Mouse (Mus musculus): ENCODE results near the gene Gm42372. TPM values are rescaled to one million over a fixed set of nuclear protein-coding genes. Genes with fewer than 3 reads are reported as not detected.

Gm42372 gene
- polyA plus RNA-seq, 1 experiment from 2014 or later = 1.8 TPM

GRCm38 (mm10) chr7:16978173-16978572, 4.7 kb upstream of the Gm42372 start:
- Histone ChIP-seq H3K4me2 (ENCODE audit: low read depth, low read length, severe bottlenecking) (no peak overlapping the region), H3K9ac (ENCODE audit: low read length) (no peak overlapping the region), H3K4me1 (replicated peaks; ENCODE audit: control insufficient read depth, insufficient read depth, low read length) (peaks cover 7% of the 10 kb centered on the region; the same call in 1 of the 2 replicates), H3K9me3 (ENCODE audit: control insufficient read depth, low read length) (no peaks in the 10 kb centered on the region), H3K27ac (ENCODE audit: low read depth, low read length) (no peak overlapping the region), H3K36me3 (ENCODE audit: control insufficient read depth, insufficient read depth, low read length) (no peaks in the 10 kb centered on the region), H3K27me3 (ENCODE audit: control insufficient read depth, insufficient read depth, low read length) (no peaks in the 10 kb centered on the region), H3K4me3 (ENCODE audit: low read depth, low read length) (no peak overlapping the region)
- WGBS = 74% methylated on average over 6 of the region's 6 CpGs
- DNase-seq (ENCODE audit: low spot score) (no peak), ATAC-seq (replicated peaks; ENCODE audit: low FRiP score) (no peak)

GRCm38 (mm10) chr7:16978593-16978992, 4.3 kb upstream of the Gm42372 start:
- no peak overlapping the region for H3K27ac ChIP-seq (ENCODE audit: low read depth, low read length)
- H3K4me2 ChIP-seq (ENCODE audit: low read depth, low read length, severe bottlenecking) = no peak overlapping the region
- no peaks in the 10 kb centered on the region for H3K9me3 ChIP-seq (ENCODE audit: control insufficient read depth, low read length)
- no peak overlapping the region for H3K4me3 ChIP-seq (ENCODE audit: low read depth, low read length)
- H3K27me3 ChIP-seq (ENCODE audit: control insufficient read depth, insufficient read depth, low read length) = no peaks in the 10 kb centered on the region
- 93% methylated on average over 3 of the region's 3 CpGs for WGBS
- no peak for ATAC-seq (replicated peaks; ENCODE audit: low FRiP score)
- no peaks in the 10 kb centered on the region for H3K36me3 ChIP-seq (ENCODE audit: control insufficient read depth, insufficient read depth, low read length)
- no peak for DNase-seq (ENCODE audit: low spot score)
- H3K4me1 ChIP-seq (replicated peaks; ENCODE audit: control insufficient read depth, insufficient read depth, low read length) = peaks cover 11% of the 10 kb centered on the region; the same call in 1 of the 2 replicates
- no peak overlapping the region for H3K9ac ChIP-seq (ENCODE audit: low read length)

GRCm38 (mm10) chr7:16980348-16980747, 2.5 kb upstream of the Gm42372 start:
- peaks cover 14% of the 10 kb centered on the region; the same call in 1 of the 2 replicates for H3K4me1 ChIP-seq (replicated peaks; ENCODE audit: control insufficient read depth, insufficient read depth, low read length)
- H3K9ac ChIP-seq (ENCODE audit: low read length) = peak overlapping the region; percentile 45
- no peaks in the 10 kb centered on the region for H3K36me3 ChIP-seq (ENCODE audit: control insufficient read depth, insufficient read depth, low read length)
- 0 out of 2 replicates have a peak overlapping the region, but pooled peaks have one; percentile 50 for H3K27ac ChIP-seq (ENCODE audit: low read depth, low read length)
- no peaks in the 10 kb centered on the region for H3K27me3 ChIP-seq (ENCODE audit: control insufficient read depth, insufficient read depth, low read length)
- H3K4me2 ChIP-seq (ENCODE audit: low read depth, low read length, severe bottlenecking) = peak overlapping the region; percentile 22; the same call in 1 of the 2 replicates
- DNase-seq (ENCODE audit: low spot score) = peak; percentile 68
- 10% methylated on average over 12 of the region's 12 CpGs for WGBS
- no peaks in the 10 kb centered on the region for H3K9me3 ChIP-seq (ENCODE audit: control insufficient read depth, low read length)
- H3K4me3 ChIP-seq (ENCODE audit: low read depth, low read length) = no peak overlapping the region
- peak; percentile 40 for ATAC-seq (replicated peaks; ENCODE audit: low FRiP score)

- Histone ChIP-seq H3K4me3 (ENCODE audit: low read depth, low read length) (no peak overlapping the region), H3K9me3 (ENCODE audit: control insufficient read depth, low read length) (no peaks in the 10 kb centered on the region), H3K4me1 (replicated peaks; ENCODE audit: control insufficient read depth, insufficient read depth, low read length) (peaks cover 25% of the 10 kb centered on the region), H3K36me3 (ENCODE audit: control insufficient read depth, insufficient read depth, low read length) (no peaks in the 10 kb centered on the region), H3K27me3 (ENCODE audit: control insufficient read depth, insufficient read depth, low read length) (no peaks in the 10 kb centered on the region), H3K4me2 (ENCODE audit: low read depth, low read length, severe bottlenecking) (no peak overlapping the region), H3K27ac (ENCODE audit: low read depth, low read length) (peak overlapping the region; percentile 70), H3K9ac (ENCODE audit: low read length) (no peak overlapping the region)
- WGBS = 68% methylated on average over 7 of the region's 7 CpGs
- ATAC-seq (replicated peaks; ENCODE audit: low FRiP score) (no peak), DNase-seq (ENCODE audit: low spot score) (no peak)
Measured at GRCm38 (mm10) chr7:16987541-16988149, 4.8 kb downstream of the Gm42372 start.

GRCm38 (mm10) chr7:16988405-16988804, 5.5 kb downstream of the Gm42372 start:
- no peak for DNase-seq (ENCODE audit: low spot score)
- 57% methylated on average over 3 of the region's 3 CpGs for WGBS

GRCm38 (mm10) chr7:16990006-16990744, 7.3 kb downstream of the Gm42372 start:
- Histone ChIP-seq H3K9ac (ENCODE audit: low read length) (no peak overlapping the region), H3K4me1 (replicated peaks; ENCODE audit: control insufficient read depth, insufficient read depth, low read length) (peaks cover 17% of the 10 kb centered on the region), H3K27me3 (ENCODE audit: control insufficient read depth, insufficient read depth, low read length) (no peaks in the 10 kb centered on the region), H3K4me2 (ENCODE audit: low read depth, low read length, severe bottlenecking) (no peak overlapping the region), H3K27ac (ENCODE audit: low read depth, low read length) (peak overlapping the region; percentile 28), H3K4me3 (ENCODE audit: low read depth, low read length) (no peak overlapping the region), H3K9me3 (ENCODE audit: control insufficient read depth, low read length) (no peaks in the 10 kb centered on the region), H3K36me3 (ENCODE audit: control insufficient read depth, insufficient read depth, low read length) (no peaks in the 10 kb centered on the region)
- WGBS = 38% methylated on average over 15 of the region's 15 CpGs
- no peak for ATAC-seq (replicated peaks; ENCODE audit: low FRiP score)
- no peak for DNase-seq (ENCODE audit: low spot score)

More at GRCm38 (mm10) chr7:16988405-16988804, 5.5 kb downstream of the Gm42372 start:
- no peak for ATAC-seq (replicated peaks; ENCODE audit: low FRiP score)
- Histone ChIP-seq H3K4me3 (ENCODE audit: low read depth, low read length) (no peak overlapping the region), H3K27me3 (ENCODE audit: control insufficient read depth, insufficient read depth, low read length) (no peaks in the 10 kb centered on the region), H3K9me3 (ENCODE audit: control insufficient read depth, low read length) (no peaks in the 10 kb centered on the region), H3K4me1 (replicated peaks; ENCODE audit: control insufficient read depth, insufficient read depth, low read length) (peaks cover 18% of the 10 kb centered on the region), H3K4me2 (ENCODE audit: low read depth, low read length, severe bottlenecking) (no peak overlapping the region), H3K9ac (ENCODE audit: low read length) (no peak overlapping the region), H3K27ac (ENCODE audit: low read depth, low read length) (peak overlapping the region; percentile 5; the same call in 1 of the 2 replicates), H3K36me3 (ENCODE audit: control insufficient read depth, insufficient read depth, low read length) (no peaks in the 10 kb centered on the region)

GRCm38 (mm10) chr7:16991681-16992450, 9.0 kb downstream of the Gm42372 start:
- ATAC-seq (replicated peaks; ENCODE audit: low FRiP score) = peak; percentile 78
- H3K27ac ChIP-seq (ENCODE audit: low read depth, low read length) = peak overlapping the region; percentile 60
- H3K36me3 ChIP-seq (ENCODE audit: control insufficient read depth, insufficient read depth, low read length) = no peaks in the 10 kb centered on the region
- peak overlapping the region; percentile 28 for H3K9ac ChIP-seq (ENCODE audit: low read length)
- no peaks in the 10 kb centered on the region for H3K9me3 ChIP-seq (ENCODE audit: control insufficient read depth, low read length)
- 56% methylated on average over 18 of the region's 18 CpGs for WGBS
- peaks cover 20% of the 10 kb centered on the region for H3K4me1 ChIP-seq (replicated peaks; ENCODE audit: control insufficient read depth, insufficient read depth, low read length)
- H3K4me3 ChIP-seq (ENCODE audit: low read depth, low read length) = no peak overlapping the region
- peak; percentile 87 for DNase-seq (ENCODE audit: low spot score)
- H3K4me2 ChIP-seq (ENCODE audit: low read depth, low read length, severe bottlenecking) = peak overlapping the region; percentile 13; the same call in 1 of the 2 replicates
- no peaks in the 10 kb centered on the region for H3K27me3 ChIP-seq (ENCODE audit: control insufficient read depth, insufficient read depth, low read length)

- peak within 1 kb of the TSS; percentile 60 for H3K27ac ChIP-seq (ENCODE audit: low read depth, low read length)
- no peaks in the 10 kb centered on the region for H3K36me3 ChIP-seq (ENCODE audit: control insufficient read depth, insufficient read depth, low read length)
- H3K9ac ChIP-seq (ENCODE audit: low read length) = peak within 1 kb of the TSS; percentile 82
- DNase-seq (ENCODE audit: low spot score) (no peak), ATAC-seq (replicated peaks; ENCODE audit: low FRiP score) (no peak)
- WGBS = 95% methylated on average over 5 of the region's 5 CpGs
- H3K9me3 ChIP-seq (ENCODE audit: control insufficient read depth, low read length) = no peaks in the 10 kb centered on the region
- no peaks in the 10 kb centered on the region for H3K27me3 ChIP-seq (ENCODE audit: control insufficient read depth, insufficient read depth, low read length)
- peaks cover 19% of the 10 kb centered on the region for H3K4me1 ChIP-seq (replicated peaks; ENCODE audit: control insufficient read depth, insufficient read depth, low read length)
- H3K4me3 ChIP-seq (ENCODE audit: low read depth, low read length) = peak within 1 kb of the TSS; percentile 45
- peak within 1 kb of the TSS; percentile 80; the same call in 1 of the 2 replicates for H3K4me2 ChIP-seq (ENCODE audit: low read depth, low read length, severe bottlenecking)
Measured at GRCm38 (mm10) chr7:16992451-16992807, 9.5 kb downstream of the Gm42372 start, which contains the start of gene Ccdc8. TSS of gene Ccdc8 (plus strand) at chr7:16992708.
